Mouse (Mus musculus): ENCODE data around the gene Hoxb9.
A peak's percentile ranks its signal among the peaks of the same experiment; 100 is the strongest.

The Hoxb9 gene

DNA sequence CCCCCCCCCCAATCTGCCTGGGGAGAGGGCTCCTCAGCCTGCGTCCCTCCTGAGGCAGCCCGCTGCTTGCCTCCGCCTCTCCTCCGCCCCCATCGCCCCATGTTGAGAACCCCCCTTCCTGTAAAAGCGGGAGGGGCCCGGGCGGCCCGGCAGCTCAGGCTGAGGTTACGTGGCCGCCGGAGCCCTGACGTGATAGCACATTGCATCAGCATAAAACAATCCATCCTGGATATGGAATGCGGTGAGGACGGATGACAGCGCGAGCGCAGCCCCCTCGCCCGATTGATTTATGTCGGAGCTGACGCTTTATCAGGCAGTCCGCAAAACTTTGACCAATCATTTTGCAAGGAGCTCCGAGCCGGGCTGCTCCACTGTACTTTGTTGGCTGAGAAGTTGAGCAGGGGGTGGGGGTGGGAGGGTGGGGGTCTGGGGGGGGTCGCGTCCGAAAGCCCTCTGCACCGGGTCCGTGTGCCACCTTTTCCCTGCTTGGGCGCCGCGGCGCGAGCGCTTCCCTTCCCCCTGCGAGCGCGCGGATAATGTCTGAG is at the start of gene Hoxb9:
Gene Hoxb9 (plus strand): TSS at position 462 of the 545 bp plus-strand sequence.
- DNase-seq (ENCODE audit: low spot score) = no peak

GRCm38 (mm10) chr11:96223813-96224212 is 47.4 kb upstream of the Hoxb9 start:
- DNase-seq (ENCODE audit: low spot score) = no peak

DNA sequence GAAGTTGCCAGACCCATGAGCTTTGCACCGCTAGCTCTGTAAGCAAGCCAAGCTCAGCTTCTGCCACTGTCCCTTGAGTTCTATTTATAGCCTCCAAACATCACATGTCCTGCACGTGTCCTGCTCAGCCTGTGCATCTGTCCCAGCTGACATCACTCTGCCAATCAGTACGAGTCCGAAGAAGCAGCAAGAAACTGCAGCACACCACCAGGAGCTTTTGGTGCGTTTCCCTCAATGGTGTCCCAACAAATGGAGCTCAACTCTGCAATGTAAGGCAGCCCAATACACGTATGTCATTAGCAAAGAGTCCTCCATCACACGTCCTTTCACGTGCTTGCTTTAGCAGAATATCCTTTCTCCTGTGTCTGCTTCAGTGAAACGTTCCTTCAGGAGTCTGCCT is 43.6 kb upstream of the Hoxb9 start:
- DNase-seq (ENCODE audit: low spot score) = no peak

GRCm38 (mm10) chr11:96234906-96235305 is 36.4 kb upstream of the Hoxb9 start:
- peak; percentile 38 for DNase-seq (ENCODE audit: low spot score)

DNA sequence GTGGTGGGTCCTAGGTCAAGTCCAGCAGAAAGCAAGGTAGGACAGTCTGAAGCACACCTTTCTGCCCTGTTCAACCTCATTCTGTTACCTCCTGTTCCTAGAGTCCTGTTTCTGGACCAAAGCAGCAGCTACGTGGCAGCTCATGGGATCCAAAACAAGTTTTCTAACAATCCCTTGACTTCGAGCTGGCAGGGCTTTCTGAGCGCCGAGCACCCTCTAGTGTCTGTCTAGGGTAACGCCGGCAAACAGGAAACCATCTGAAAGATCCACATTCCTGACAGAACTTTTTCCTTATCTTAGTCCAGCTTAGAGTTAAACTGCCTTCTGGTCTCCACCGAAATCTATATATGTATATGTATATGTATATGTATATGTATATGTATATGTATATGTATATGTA is 31.0 kb upstream of the Hoxb9 start:
- peak; percentile 46 for DNase-seq (ENCODE audit: low spot score)

DNA sequence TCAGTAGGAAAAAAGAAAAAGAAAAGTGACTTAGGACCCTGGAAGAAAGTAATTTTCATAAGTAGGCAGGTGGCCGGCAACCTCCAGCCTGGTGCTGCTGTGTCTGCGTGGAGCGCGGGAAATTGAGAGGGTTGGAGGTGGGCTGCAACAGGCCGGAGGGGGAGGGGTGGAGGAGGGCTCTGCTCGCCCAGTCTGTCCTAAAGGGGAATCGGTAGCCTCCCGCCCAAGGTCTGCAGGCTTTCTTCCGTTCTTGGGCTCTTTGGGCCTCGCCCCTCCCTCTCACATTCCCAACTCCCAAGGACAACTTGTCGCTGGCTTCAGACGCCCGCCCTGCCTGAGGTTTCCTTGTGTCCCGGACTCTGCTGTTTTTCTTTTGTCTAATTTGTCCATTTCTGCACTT is 20.4 kb upstream of the Hoxb9 start:
- DNase-seq (ENCODE audit: low spot score) = peak; percentile 53

- DNase-seq (ENCODE audit: low spot score) = peak; percentile 42
Measured at GRCm38 (mm10) chr11:96251480-96252031, 19.7 kb upstream of the Hoxb9 start.

- no peak for DNase-seq (ENCODE audit: low spot score)
Measured at GRCm38 (mm10) chr11:96252541-96253120, 18.6 kb upstream of the Hoxb9 start.

GRCm38 (mm10) chr11:96254221-96254620 is 17.0 kb upstream of the Hoxb9 start:
- no peak for DNase-seq (ENCODE audit: low spot score)

DNA sequence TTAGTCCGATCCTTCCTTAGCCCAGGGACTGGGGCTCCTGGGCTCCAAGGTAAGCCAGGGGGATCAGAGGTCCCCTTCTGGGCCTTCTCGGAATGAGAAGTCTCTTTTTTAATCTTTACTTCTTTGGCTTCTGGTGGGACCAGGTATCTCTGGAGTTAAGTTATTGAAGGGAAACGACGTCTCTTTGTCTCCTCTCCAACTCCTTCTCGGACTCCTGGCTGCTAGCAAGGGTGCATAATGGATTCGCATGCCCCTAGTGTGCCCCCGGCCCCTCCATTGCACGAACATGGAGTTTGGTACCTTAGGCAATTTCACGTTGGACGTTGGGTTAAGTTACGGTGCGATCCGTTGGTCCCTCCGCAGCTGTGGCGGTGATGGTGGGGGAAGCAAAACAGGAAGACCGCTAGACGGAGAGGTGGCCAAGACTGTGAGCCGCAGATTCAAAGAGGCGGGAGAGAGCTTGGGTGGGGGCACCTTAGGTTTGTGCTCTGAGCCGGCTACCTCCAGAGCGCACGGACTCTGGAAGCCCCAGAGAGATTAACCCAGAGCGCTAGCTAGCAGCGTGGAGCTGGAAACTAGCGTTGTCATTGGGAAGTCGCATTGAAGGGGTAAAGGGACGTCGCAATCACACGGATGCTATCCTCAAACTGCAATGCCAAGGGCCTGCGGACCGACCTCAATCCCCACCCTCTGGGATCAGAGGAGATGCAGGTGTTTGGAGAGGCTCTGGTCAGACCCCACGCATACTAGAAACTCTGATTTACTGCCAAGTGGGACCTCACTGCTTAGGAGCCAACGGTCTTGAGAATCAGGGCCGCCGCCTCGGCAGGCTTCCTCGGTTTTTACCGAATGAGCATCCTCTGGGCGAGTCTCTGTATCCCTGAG is 15.9 kb upstream of the Hoxb9 start:
- DNase-seq (ENCODE audit: low spot score) = no peak

- no peak for DNase-seq (ENCODE audit: low spot score)
Measured at GRCm38 (mm10) chr11:96255996-96256445, 15.2 kb upstream of the Hoxb9 start.

DNA sequence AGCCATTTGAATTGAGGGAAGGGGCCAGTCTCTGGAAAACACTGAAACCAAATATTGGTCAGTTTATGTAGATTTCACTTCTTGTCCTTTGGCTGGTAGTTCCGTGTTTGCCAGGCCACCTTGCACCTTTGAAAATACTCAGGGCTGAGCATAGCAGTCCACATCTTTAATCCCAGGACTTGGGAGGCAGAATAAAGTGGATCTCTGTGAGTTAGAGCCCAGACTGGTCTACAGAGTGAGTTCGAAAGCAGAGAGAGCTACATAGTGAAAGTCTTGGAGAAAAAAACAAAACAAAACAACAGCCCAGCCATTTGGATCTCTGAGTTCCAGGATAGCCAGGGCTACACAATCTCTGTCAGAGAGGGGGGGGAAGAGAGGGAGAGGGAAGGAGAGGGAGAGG is 14.1 kb upstream of the Hoxb9 start:
- DNase-seq (ENCODE audit: low spot score) = no peak

DNA sequence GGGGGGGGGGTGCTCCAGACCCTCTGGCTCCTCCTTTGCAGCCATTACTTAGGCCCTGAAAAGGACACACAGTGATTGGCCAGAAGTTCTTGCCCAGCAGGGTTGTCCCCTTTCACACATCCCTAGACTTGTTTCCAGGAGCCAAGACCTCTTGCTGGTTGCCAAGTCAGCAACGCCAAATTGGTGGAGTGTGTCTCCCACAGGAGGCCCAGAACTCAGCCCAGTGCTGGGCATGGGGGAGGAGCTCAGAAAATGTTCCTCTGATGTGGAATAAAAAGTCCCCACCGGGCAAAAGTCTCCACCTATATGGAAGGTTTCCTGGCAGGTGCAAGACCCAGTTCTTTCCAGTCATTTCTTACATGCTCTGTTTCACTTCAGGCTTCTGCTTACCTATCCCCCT is 12.2 kb upstream of the Hoxb9 start:
- no peak for DNase-seq (ENCODE audit: low spot score)

DNA sequence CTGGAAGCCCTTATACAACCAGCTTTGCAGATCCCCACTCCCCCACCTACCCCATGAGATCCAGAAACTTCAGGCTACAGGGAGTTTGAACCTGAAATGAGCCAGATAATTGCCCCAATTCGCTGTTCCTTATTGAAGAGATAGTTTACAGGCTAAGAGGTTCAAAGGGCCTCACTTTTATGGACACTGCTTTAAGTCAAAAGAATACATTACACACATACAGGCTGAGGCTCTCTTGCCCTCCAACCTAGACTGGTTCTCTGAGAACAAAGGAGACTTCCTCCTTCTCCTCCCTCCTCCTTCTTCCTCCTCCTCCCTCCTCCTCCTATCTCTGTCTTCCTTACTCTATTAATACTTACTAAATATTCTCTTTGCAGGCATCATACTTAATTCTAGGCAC is 11.7 kb upstream of the Hoxb9 start:
- no peak for DNase-seq (ENCODE audit: low spot score)

GRCm38 (mm10) chr11:96260310-96260970 is 10.8 kb upstream of the Hoxb9 start:
- DNase-seq (ENCODE audit: low spot score) = no peak

DNA sequence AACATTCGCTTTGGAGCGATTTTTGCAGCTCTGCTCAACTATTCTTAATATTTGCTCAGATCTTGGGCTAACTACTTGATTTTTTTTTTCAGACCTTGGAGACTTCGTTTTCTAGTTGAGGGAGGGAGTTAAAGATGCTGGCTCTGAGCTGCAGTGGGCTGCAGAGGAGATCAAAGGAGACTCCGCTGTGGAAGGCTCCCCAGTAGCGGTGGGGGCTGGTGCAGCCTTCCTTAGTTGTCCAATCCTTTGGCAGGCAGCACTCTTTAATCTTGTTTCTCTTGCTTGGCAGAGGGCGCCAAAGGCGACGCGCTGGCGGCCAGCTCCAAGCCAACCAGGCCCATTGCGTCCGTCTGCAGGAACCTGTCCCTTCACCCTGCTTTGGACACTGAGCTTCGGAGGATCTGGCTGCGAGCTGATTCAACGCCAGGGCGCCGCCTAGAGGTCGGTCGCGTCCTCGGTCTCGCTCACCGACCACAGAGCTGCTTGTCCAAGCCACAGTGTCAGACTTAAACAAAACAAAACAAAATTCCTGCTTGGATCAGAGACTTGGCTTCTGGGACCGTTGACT is 9.8 kb upstream of the Hoxb9 start:
- peak; percentile 79 for DNase-seq (ENCODE audit: low spot score)

- DNase-seq (ENCODE audit: low spot score) = no peak
Measured at GRCm38 (mm10) chr11:96262262-96262830, 8.9 kb upstream of the Hoxb9 start.

GRCm38 (mm10) chr11:96263636-96264389 is 7.4 kb upstream of the Hoxb9 start:
- DNase-seq (ENCODE audit: low spot score) = no peak

DNA sequence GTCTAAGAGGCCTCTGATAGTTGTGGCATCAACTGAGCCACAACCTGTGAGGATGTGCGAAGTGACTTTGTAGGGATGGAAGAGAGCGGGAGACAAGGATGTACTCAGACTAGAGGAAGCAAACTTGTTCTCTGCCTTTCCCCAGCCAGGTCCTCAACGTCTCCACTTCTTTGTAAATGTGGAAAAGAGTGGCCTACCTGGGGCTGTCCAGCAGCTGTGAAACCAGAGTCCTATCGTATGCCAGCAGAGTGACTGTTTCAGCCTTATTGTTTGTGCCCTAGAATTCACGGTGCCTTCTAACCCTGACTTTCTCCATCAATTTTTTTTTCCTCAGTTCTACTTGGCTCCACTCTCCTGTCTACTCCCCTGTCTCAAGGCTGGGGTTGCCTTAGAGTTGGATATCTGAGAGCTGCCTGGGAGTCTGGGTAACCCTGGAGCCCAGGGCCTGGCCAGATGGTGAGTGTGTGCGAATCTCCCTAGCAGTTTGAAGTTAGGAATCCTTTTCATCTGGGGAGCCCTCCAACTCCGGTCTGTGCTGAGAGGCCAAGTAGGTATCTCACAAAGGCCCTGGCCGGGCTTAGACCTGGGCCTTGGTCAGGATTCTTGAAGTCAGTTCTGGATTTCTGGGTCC is 6.8 kb upstream of the Hoxb9 start:
- no peak for DNase-seq (ENCODE audit: low spot score)

- peak; percentile 50 for DNase-seq (ENCODE audit: low spot score)
Measured at GRCm38 (mm10) chr11:96265954-96266353, 5.3 kb upstream of the Hoxb9 start.
